Mouse (Mus musculus): ENCODE data around the gene Scarf1. TPM values are rescaled to one million over a fixed set of nuclear protein-coding genes. Genes with fewer than 3 reads are reported as not detected.
A peak's percentile ranks its signal among the peaks of the same experiment; 100 is the strongest.
"Not testable (repeated sequence)": the region's sequence is repeated elsewhere in the genome, so short reads cannot be mapped to it uniquely, and the experiment has no call there.

Scarf1 gene
- total RNA-seq, 4 experiments from 2014 or later = 1.6 to 2.8 (median 2.1) TPM

GRCm38 (mm10) chr11:75537025-75537414 lies 23.7 kb downstream of the Scarf1 start:
- no peak for DNase-seq (ENCODE audit: low spot score in 2 of 2)

- DNase-seq (ENCODE audit: low spot score in 2 of 2) = no peak
Measured at GRCm38 (mm10) chr11:75537491-75538183, 24.3 kb downstream of the Scarf1 start.

DNA sequence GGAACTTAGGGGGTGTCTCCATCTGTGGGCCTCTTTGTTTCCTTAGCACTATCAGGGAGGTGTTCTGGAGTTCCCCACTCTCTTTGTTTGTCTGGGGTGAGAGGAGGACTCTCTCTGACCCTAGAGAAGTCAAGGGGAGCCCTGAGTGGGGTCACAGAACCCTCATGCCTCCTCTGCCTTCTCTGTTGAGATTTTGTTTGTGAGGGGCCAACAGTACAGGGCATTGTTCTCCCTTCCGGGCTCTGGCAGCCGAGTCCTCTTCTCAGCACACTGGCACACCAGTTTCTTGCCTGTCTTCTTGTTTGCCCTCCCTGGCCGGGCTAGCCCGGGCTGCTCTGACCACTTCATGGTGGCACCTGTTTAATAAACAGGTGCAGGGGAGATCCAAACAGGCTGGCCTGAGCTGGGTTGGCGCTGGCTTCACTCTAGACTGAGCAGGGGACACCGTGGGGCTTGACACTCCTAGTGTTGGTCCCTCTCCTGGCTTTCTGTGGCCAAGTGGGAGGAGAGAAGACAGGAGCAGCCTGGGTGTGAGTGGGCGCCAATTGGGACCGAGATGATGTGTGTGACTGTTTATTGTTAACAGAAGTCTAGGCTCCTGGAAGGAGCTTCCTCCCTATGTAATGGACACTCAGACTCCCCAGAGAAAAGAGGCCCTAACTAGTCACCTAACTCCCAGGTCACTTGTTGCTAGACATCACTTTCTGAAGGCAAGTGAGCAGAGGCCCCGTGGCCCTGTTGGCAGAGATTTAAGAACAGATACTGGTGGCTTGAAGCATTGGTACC lies 25.0 kb downstream of the Scarf1 start:
- no peak for DNase-seq (ENCODE audit: low spot score in 2 of 2)

- no peak for DNase-seq (ENCODE audit: low spot score in 2 of 2)
Measured at GRCm38 (mm10) chr11:75538970-75539299, 25.6 kb downstream of the Scarf1 start.

- peak in 1 of 2 experiments; percentile 47 for DNase-seq (ENCODE audit: low spot score in 2 of 2)
Measured at GRCm38 (mm10) chr11:75540209-75540608, 26.9 kb downstream of the Scarf1 start.

DNA sequence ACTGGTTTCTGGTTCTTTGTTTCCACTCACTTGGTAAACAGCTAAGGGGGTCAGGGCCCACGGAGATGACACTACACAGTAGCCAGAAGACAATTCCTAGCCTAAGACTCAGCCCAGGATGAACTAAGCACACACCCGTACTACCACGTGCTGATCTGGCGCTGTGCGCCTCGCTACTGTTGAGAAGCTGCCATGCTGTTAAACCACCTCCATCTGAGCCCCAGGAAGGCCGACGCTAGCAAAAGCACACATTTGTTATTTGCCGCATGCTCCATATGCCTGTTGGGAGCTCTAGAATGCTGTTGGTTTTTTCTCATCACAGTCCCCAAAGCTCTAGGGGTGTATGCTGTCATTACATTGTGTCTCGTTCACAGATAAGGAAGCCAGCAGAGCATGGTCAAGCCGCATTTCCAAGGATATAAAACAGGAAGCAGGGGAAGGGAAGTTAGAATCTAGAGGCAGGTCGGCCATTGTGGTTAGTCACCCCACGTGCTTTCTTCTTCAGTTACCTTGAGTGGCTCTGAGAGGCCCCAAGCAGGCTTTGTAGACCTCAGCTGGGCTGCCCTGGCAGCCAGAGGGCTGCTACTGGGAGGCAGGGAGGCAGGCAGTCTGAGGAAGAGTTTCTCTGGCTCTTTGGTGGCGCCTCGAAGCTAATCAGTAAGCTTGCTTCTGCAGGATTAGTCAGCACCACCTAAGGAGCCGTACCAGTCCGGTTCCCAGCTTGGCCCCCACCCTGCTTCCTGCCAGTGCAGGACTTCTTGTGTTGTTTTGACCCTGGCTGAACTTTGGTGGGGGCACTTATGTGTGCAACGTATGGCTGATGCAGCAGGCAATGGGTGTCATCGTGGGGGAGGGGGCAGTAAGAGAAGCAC lies 27.6 kb downstream of the Scarf1 start:
- DNase-seq (ENCODE audit: low spot score in 2 of 2) = no peak

GRCm38 (mm10) chr11:75544713-75545112 lies 31.4 kb downstream of the Scarf1 start:
- DNase-seq (ENCODE audit: low spot score in 2 of 2) = no peak

- DNase-seq (ENCODE audit: low spot score in 2 of 2) = no peak
Measured at GRCm38 (mm10) chr11:75546057-75546456, 32.7 kb downstream of the Scarf1 start.

GRCm38 (mm10) chr11:75549658-75550111 lies 36.3 kb downstream of the Scarf1 start:
- DNase-seq (ENCODE audit: low spot score in 2 of 2) = no peak

DNA sequence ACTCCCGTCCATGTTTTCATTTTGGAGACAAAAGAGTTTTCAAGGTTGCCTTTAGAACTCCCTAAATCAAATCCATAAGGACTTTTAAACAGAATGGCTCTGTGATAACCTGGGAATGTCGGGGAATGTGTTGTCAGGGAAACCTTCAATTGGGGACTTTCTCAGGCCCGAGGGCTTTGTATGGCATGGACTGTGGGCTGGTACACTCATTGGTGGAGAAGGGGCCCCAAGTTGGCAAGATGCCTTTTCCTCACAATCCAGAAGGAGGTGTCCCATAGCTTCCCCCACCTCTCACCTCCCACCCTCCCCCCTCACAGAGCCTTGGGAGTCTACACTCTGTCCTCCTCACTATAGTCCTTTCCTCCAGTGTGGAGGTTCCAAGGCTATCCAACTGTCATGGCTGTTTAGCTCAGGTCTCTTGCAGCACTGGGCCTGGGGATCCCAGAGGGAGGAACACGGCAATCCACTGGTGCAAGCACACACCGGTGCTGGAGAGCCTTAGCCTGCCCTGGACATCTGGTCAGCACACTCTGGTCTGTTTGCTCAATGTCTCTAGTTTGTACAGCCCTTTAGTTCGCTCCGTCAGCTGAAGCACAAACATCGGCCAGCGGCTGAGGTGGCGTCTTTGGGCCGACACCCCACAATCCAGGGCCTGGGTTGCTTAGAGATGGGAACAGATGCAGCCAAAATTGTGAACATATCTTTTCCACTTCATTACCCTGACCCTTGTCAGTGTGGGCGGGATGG lies 37.0 kb downstream of the Scarf1 start:
- DNase-seq (ENCODE audit: low spot score in 2 of 2) = peak; percentile 39 to 49

GRCm38 (mm10) chr11:75551321-75551720 lies 38.0 kb downstream of the Scarf1 start:
- no peak for DNase-seq (ENCODE audit: low spot score in 2 of 2)

- DNase-seq (ENCODE audit: low spot score in 2 of 2) = peak; percentile 43 to 69
Measured at GRCm38 (mm10) chr11:75551961-75552441, 38.7 kb downstream of the Scarf1 start.

GRCm38 (mm10) chr11:75552906-75553482 lies 39.7 kb downstream of the Scarf1 start:
- no peak for DNase-seq (ENCODE audit: low spot score in 2 of 2)

GRCm38 (mm10) chr11:75556006-75556405 lies 42.7 kb downstream of the Scarf1 start:
- DNase-seq (ENCODE audit: low spot score in 2 of 2) = not testable (repeated sequence)

DNA sequence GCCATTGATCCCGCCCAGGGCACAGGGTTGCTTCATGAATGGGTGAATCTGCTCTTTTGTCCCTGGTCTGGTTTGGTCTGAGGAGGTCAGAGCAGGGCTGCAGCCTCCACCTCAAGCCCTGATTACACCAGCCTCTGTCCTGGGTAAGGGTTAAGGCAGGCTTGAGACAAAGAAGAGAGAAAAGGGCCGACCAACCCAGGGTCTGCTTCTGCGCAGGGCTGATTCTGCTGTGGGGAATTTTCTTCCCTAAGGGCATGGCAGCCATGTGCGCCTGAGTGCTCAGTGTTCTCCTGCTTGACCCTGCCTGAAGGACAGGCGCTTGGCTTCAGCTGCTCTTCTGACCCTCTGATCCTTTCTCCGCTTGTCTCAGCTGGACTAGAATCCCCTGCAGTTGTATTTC lies 43.8 kb downstream of the Scarf1 start:
- no peak for DNase-seq (ENCODE audit: low spot score in 2 of 2)

DNA sequence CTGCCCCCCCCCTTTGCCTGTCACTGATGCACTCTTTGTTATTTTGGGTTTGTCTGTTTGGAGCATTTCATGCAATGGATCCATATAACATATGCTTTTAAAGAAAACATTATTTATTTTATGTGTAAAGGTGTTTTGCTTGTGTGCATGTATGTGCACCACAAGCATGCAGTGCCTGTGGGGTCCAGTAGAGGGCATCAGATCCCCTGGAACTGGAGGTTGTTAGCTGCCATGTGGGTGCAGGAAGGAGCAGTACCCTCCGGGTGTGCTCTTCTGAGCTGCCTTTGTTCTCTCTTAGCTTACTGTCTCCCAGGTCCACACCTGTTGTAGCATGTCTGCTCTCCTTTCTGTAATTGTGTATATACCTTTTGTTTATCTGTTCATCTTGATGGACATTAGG lies 44.8 kb downstream of the Scarf1 start:
- DNase-seq (ENCODE audit: low spot score in 2 of 2) = no peak

DNA sequence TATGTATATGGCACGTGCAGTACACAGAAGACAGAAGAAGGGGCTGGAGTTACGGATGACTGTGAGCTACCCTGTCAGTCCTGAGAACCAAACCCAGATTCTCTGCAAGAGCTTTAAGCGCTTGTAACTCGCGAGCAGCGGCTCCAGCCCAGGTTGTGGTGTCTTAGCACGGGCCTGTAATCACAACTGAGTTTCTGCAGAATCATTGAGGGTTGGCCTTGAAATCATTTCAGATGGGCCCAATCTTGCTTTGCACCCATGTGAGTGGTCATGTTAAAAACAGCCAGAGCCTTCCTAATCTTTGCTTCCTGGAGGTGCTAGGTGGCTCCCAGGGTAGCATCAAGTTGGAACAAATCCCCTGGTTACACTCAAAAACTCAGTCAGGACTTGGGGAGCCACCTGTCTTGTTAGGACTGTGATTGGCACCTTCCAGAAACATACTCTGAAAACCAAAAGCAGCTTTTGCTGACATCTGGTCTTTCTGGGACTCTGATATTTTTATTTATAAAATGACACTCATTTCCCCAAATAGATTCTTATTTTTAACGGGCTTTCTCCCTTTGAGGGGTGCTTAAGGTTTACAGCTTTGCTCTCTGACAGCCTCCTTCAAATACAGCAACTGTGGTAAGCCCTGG lies 46.6 kb downstream of the Scarf1 start:
- DNase-seq (ENCODE audit: low spot score in 2 of 2) = no peak

DNA sequence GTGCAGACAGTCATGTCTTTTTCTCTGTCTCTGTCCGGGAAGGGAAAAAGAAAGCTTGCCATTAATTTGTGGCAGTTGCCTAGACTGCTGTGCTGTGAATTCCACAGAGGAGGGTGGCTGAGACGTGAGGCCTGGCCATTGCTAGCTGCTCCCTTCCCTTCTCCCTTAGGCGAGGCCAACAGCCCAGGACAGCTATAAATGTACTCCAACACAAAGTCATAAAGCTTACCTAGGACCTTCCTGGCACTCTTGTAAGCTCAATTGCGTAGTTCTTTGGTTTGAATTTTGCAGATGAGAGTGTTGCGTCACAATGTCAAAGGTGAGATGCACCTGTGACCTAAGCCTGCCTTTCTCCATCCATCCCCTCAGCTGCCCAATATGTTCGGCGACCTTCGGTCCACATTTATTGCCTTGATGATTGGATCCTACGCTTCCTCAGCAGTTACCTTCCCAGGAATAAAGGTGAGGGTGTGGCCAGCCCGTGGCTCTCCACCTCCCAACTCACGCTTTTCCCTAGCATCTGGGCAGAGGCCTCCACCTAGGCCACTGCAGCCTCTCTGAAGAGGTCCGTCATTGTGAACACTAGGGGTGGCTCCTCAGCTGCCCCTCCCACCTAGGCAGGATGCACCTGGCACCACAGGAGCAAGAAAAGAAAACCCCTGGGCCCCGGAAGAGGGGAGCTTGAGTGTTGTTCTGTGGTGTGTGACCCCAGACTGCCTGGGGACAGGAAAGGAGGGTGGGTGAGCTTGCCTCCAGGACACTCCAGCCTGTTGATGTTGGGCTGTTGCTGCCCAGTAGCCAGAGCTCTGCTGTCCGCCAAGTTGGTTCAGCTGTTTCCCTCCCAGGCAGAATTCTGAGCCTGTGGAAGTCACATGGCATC lies 47.4 kb downstream of the Scarf1 start:
- DNase-seq (ENCODE audit: low spot score in 2 of 2) = no peak

- no peak for DNase-seq (ENCODE audit: low spot score in 2 of 2)
Measured at GRCm38 (mm10) chr11:75561410-75561791, 48.1 kb downstream of the Scarf1 start.
